Comparison of ENCODE assay signal across 9 mouse cellular contexts in the genomic region with DNA sequence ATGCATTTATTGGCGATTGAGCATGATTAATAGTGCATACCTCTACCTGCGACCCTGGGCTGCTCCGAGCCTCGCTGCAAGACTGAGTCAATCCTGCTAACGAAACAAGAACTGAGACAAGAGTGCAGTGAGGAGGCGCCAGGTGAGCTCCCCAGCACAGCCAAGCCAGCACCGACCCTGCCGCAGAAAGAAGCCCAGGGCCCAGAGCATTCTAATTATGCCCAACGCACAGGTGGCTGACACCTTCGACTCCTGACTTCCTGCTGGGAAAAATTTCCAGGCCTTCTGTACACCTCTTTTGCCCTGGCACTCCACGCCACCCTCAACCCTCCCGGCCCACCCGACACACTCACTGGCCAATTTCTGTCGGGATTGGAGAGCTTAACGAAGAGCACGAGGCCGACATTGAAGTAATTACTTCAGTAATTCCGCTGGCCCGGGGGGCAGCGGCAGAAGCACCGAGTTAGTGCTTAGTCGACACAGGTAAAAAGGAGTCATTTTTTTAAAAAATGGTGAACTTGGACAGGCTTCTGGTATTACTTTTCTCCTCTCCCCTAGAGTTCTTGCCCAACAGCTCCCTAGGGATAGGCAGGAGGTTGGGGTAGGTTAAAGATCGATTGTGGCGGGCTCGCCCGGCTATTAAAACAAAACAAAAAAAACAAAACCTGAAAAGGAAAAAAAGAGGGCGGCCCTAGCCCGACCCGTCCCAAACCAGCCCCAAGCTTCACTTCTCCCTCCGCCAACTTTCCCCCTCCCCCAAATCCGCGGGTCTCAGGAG. TPM values are rescaled to one million over a fixed set of nuclear protein-coding genes. Genes with fewer than 3 reads are reported as not detected.
DNase-seq lines count a peak whose midpoint lies in the region; ATAC-seq and TF ChIP-seq lines count a peak whose summit lies in the region.
"Had no signal": no experiment of that assay in that cellular context is flagged by ENCODE, and none has a peak within 500 bp of the region (broad histone marks: within the 10 kb centered on the region; RNA-seq: fewer than 3 reads in every experiment).

No protein-coding gene starts in this region.

- under 1% methylated on average over 32 of the region's 32 CpGs for WGBS in hindbrain, embryonic 12.5 days
- under 1% methylated on average over 32 of the region's 32 CpGs for WGBS in liver, adult 2 months
- WGBS in olfactory bulb, adult 2 months = under 1% methylated on average over 32 of the region's 32 CpGs

- ATAC-seq in hindbrain, embryonic 12.5 days (ENCODE audit: low FRiP score) = no peak
- no peak for ATAC-seq in megakaryocyte progenitor cell, adult 5-6 weeks (replicated peaks; ENCODE audit: poor library complexity)

- no peak for TF ChIP-seq POLR2A in cortical plate, adult 2 months (IDR thresholded peaks at IDR 0.05; ENCODE audit: extremely low read depth, insufficient read depth, low read length)
- TF ChIP-seq POLR2A in liver, adult 2 months (IDR thresholded peaks at IDR 0.05; ENCODE audit: extremely low read depth, insufficient read depth, low read length) = no peak
- no peak for TF ChIP-seq POLR2A in olfactory bulb, adult 2 months (IDR thresholded peaks at IDR 0.05; ENCODE audit: insufficient read depth, low read depth, low read length)

- H3K9ac ChIP-seq in hindbrain, embryonic 12.5 days = peak overlapping the region; percentile 90
- peak overlapping the region; percentile 95 for H3K9ac ChIP-seq in liver, adult 2 months (ENCODE audit: low read depth, low read length)

- peaks cover 8% of the 10 kb centered on the region; the same call in 1 of the 2 replicates for H3K79me2 ChIP-seq in liver, adult 2 months (ENCODE audit: control insufficient read depth, insufficient read depth, low read length)

- H3K9me3 ChIP-seq in hindbrain, embryonic 12.5 days (replicated peaks) = no peaks in the 10 kb centered on the region

- H3K4me3 ChIP-seq in cortical plate, adult 2 months (ENCODE audit: insufficient read depth, low read length) = peak overlapping the region; percentile 69
- peak overlapping the region; percentile 88 for H3K4me3 ChIP-seq in hindbrain, embryonic 12.5 days
- peak overlapping the region; percentile 91 for H3K4me3 ChIP-seq in liver, adult 2 months (ENCODE audit: insufficient read depth, low read depth, low read length)
- H3K4me3 ChIP-seq in olfactory bulb, adult 2 months (ENCODE audit: insufficient read depth, low read depth, low read length) = peak overlapping the region; percentile 90

- H3K27ac ChIP-seq in cortical plate, adult 2 months (ENCODE audit: insufficient read depth, low read length) = no peak overlapping the region
- H3K27ac ChIP-seq in hindbrain, embryonic 12.5 days = peak overlapping the region; percentile 96
- peak overlapping the region; percentile 95 for H3K27ac ChIP-seq in liver, adult 2 months (replicated peaks; ENCODE audit: insufficient read depth, low read depth, low read length)
- H3K27ac ChIP-seq in olfactory bulb, adult 2 months (ENCODE audit: insufficient read depth, low read depth, low read length) = peak overlapping the region; percentile 92; the same call in 1 of the 2 replicates

- no peaks in the 10 kb centered on the region for H3K27me3 ChIP-seq in hindbrain, embryonic 12.5 days
- no peaks in the 10 kb centered on the region for H3K27me3 ChIP-seq in liver, adult 2 months (ENCODE audit: control insufficient read depth, insufficient read depth, low read length)

- H3K4me1 ChIP-seq in cortical plate, adult 2 months (ENCODE audit: control insufficient read depth, insufficient read depth, low read length) = no peaks in the 10 kb centered on the region; the same call in 1 of the 2 replicates
- peaks cover 22% of the 10 kb centered on the region for H3K4me1 ChIP-seq in hindbrain, embryonic 12.5 days
- peaks cover 10% of the 10 kb centered on the region for H3K4me1 ChIP-seq in liver, adult 2 months (ENCODE audit: control insufficient read depth, insufficient read depth, low read length)
- H3K4me1 ChIP-seq in olfactory bulb, adult 2 months (ENCODE audit: control insufficient read depth, insufficient read depth, low read length) = peaks cover 3% of the 10 kb centered on the region; the same call in 1 of the 2 replicates

- DNase-seq in urinary bladder, adult 2 months (ENCODE audit: low spot score) = peak; percentile 25
- no peak for DNase-seq in urinary bladder, postnatal 14 days (ENCODE audit: low spot score)
- DNase-seq in liver, adult 2 months (ENCODE audit: extremely low read depth, low read depth, low spot score) = peak; percentile 62
- no peak for DNase-seq in T-cell, adult 2 months (ENCODE audit: low spot score)

- peaks cover 17% of the 10 kb centered on the region for H3K36me3 ChIP-seq in hindbrain, embryonic 12.5 days
- peaks cover 18% of the 10 kb centered on the region for H3K36me3 ChIP-seq in liver, adult 2 months (ENCODE audit: control insufficient read depth, insufficient read depth, low read length)

- H3K4me2 ChIP-seq in hindbrain, embryonic 12.5 days (replicated peaks) = peak overlapping the region; percentile 94

- no peak for TF ChIP-seq CTCF in cortical plate, adult 2 months (IDR thresholded peaks at IDR 0.05; ENCODE audit: extremely low read depth, insufficient read depth, low read length)
- no peak for TF ChIP-seq CTCF in liver, adult 2 months (IDR thresholded peaks at IDR 0.05; ENCODE audit: low read depth, low read length)
- no peak for TF ChIP-seq CTCF in olfactory bulb, adult 2 months (IDR thresholded peaks at IDR 0.05; ENCODE audit: insufficient read depth, low read depth, low read length)

RNA-seq across cellular contexts. Expression of gene Prpf38b, which starts 1.0 kb away (rescaled TPM):
- 77.1 and 80.1 TPM in 2 replicates for polyA plus RNA-seq in urinary bladder, adult 2 months (2012; rRNA removed)
- 61.7 and 71.6 TPM in 2 replicates for polyA plus RNA-seq in cortical plate, adult 2 months (2012; rRNA removed)
- 87.6 and 103 TPM in 2 replicates for polyA plus RNA-seq in hindbrain, embryonic 12.5 days (2016; fragmentation: Nextera tagmentation; extraction: Ambion mirVana)
- 22.8 and 25.7 TPM in 2 replicates for total RNA-seq in liver, adult 2 months (2014; rRNA removed)
- polyA plus RNA-seq in liver, adult 2 months (2012; rRNA removed) = 13.8 and 17.2 TPM in 2 replicates
- polyA plus RNA-seq in olfactory bulb, adult 2 months (2012; ENCODE audit: insufficient read depth, insufficient read length, low replicate concordance, missing spikeins) = not detected in 2 replicates
- total RNA-seq in megakaryocyte progenitor cell, adult 5-6 weeks (2015) = 138 and 148 TPM in 2 replicates
- total RNA-seq in megakaryocyte progenitor cell, adult 5-6 weeks (2017) = 235 and 313 TPM in 2 replicates

RNA-seq across cellular contexts. Expression of gene Fndc7, which starts 20.7 kb away (rescaled TPM):
- 0.24 and 0.29 TPM in 2 replicates for polyA plus RNA-seq in urinary bladder, adult 2 months (2012; rRNA removed)
- 0.08 and 0.13 TPM in 2 replicates for polyA plus RNA-seq in cortical plate, adult 2 months (2012; rRNA removed)
- polyA plus RNA-seq in hindbrain, embryonic 12.5 days (2016; fragmentation: Nextera tagmentation; extraction: Ambion mirVana) = 0.12 and 0.22 TPM in 2 replicates
- 0.09 and 0.13 TPM in 2 replicates for total RNA-seq in liver, adult 2 months (2014; rRNA removed)
- 0.02 and 0.09 TPM in 2 replicates for polyA plus RNA-seq in liver, adult 2 months (2012; rRNA removed)
- not detected in 2 replicates for polyA plus RNA-seq in olfactory bulb, adult 2 months (2012; ENCODE audit: insufficient read depth, insufficient read length, low replicate concordance, missing spikeins)
- 0.07 TPM in 1 of 2 replicates, not detected in the other for total RNA-seq in megakaryocyte progenitor cell, adult 5-6 weeks (2015)
- total RNA-seq in megakaryocyte progenitor cell, adult 5-6 weeks (2017) = 0.25 TPM in 1 of 2 replicates, not detected in the other

RNA-seq across cellular contexts. Expression of gene Henmt1, which starts 29.2 kb away (rescaled TPM):
- polyA plus RNA-seq in urinary bladder, adult 2 months (2012; rRNA removed) = 0.08 and 0.10 TPM in 2 replicates
- polyA plus RNA-seq in cortical plate, adult 2 months (2012; rRNA removed) = 1.5 and 1.7 TPM in 2 replicates
- polyA plus RNA-seq in hindbrain, embryonic 12.5 days (2016; fragmentation: Nextera tagmentation; extraction: Ambion mirVana) = 0.99 and 1.4 TPM in 2 replicates
- total RNA-seq in liver, adult 2 months (2014; rRNA removed) = not detected in 2 replicates
- polyA plus RNA-seq in liver, adult 2 months (2012; rRNA removed) = not detected in 2 replicates
- polyA plus RNA-seq in olfactory bulb, adult 2 months (2012; ENCODE audit: insufficient read depth, insufficient read length, low replicate concordance, missing spikeins) = not detected in 2 replicates
- 0.56 TPM in 1 of 2 replicates, not detected in the other for total RNA-seq in megakaryocyte progenitor cell, adult 5-6 weeks (2015)
- 0.64 TPM in 1 of 2 replicates, not detected in the other for total RNA-seq in megakaryocyte progenitor cell, adult 5-6 weeks (2017)
- total RNA-seq: gastrocnemius, postnatal 4 days had no signal

RNA-seq across cellular contexts. Expression of gene Gm9857, which starts 29.8 kb away (rescaled TPM):
- polyA plus RNA-seq in urinary bladder, adult 2 months (2012; rRNA removed) = 0.28 TPM in 1 of 2 replicates, not detected in the other
- not detected in 2 replicates for polyA plus RNA-seq in cortical plate, adult 2 months (2012; rRNA removed)
- polyA plus RNA-seq in hindbrain, embryonic 12.5 days (2016; fragmentation: Nextera tagmentation; extraction: Ambion mirVana) = not detected in 2 replicates
- total RNA-seq in liver, adult 2 months (2014; rRNA removed) = not detected in 2 replicates
- not detected in 2 replicates for polyA plus RNA-seq in liver, adult 2 months (2012; rRNA removed)
- not detected in 2 replicates for polyA plus RNA-seq in olfactory bulb, adult 2 months (2012; ENCODE audit: insufficient read depth, insufficient read length, low replicate concordance, missing spikeins)
- total RNA-seq in megakaryocyte progenitor cell, adult 5-6 weeks (2015) = not detected in 2 replicates
- not detected in 2 replicates for total RNA-seq in megakaryocyte progenitor cell, adult 5-6 weeks (2017)
- total RNA-seq: gastrocnemius, postnatal 4 days had no signal

Comparison
In these comparisons a context has a peak if more than half of its experiments do, and no peak if none do; other contexts are left out.
1. DNase-seq: peak in urinary bladder, adult 2 months (single experiment) and liver, adult 2 months (single experiment); none in urinary bladder, postnatal 14 days (single experiment) and T-cell, adult 2 months (single experiment).
2. Peak in every context shown above with its lines, with median percentiles within 50 percentile points of each other: H3K4me3 ChIP-seq.